Mouse (Mus musculus) megakaryocyte, embryonic 14.5 days (primary cell): ENCODE measurements at regions not wholly inside any gene's neighbourhood (a gene's known extent, or its start where the extent isn't known, plus 50 kb on each side); places are given as distances from the start of the nearest gene placed in this dataset.

Experiments used
- H3K27me3 ChIP-seq: replicated peaks from 2 replicates; pipeline ENCODE3; 2012; ENCODE audit warnings: inconsistent platforms
- H3K36me3 ChIP-seq: replicated peaks from 2 replicates; pipeline ENCODE3; 2012; ENCODE audit warnings: low read length, inconsistent platforms, mixed read lengths
- H3K4me1 ChIP-seq: 2 replicates; pipeline ENCODE4 v1.6.1; 2012; ENCODE audit warnings: inconsistent platforms
- H3K4me3 ChIP-seq: replicated peaks from 2 replicates; pipeline ENCODE3; 2012; ENCODE audit warnings: moderate library complexity, mild to moderate bottlenecking, inconsistent platforms
- H3K9me3 ChIP-seq: 2 replicates; pipeline ENCODE4 v1.6.1; 2012; ENCODE audit warnings: inconsistent platforms
- FLI1 ChIP-seq: IDR thresholded peaks from 2 replicates; pipeline ENCODE4 v1.6.1; 2012; ENCODE audit warnings: low read length, inconsistent platforms, mixed read lengths
- GATA1 ChIP-seq: IDR thresholded peaks from 3 replicates; pipeline ENCODE4 v1.6.1; 2012; ENCODE audit warnings: mixed read lengths, low read length, inconsistent platforms, borderline replicate concordance

- no peak overlapping the region for H3K4me3 ChIP-seq
- no peaks in the 10 kb centered on the region for H3K4me1 ChIP-seq
- H3K27me3 ChIP-seq = no peaks in the 10 kb centered on the region
- H3K9me3 ChIP-seq = peaks cover 67% of the 10 kb centered on the region
- no peak for TF ChIP-seq FLI1
- TF ChIP-seq GATA1 = no peak
- H3K36me3 ChIP-seq = no peaks in the 10 kb centered on the region
Measured at GRCm38 (mm10) chr2:171864376-171864965, 178.8 kb downstream of the Cbln4 start.

GRCm38 (mm10) chr2:171862626-171863025 lies 180.6 kb downstream of the Cbln4 start:
- Histone ChIP-seq H3K4me3 (no peak overlapping the region), H3K9me3 (peaks cover 60% of the 10 kb centered on the region), H3K27me3 (no peaks in the 10 kb centered on the region), H3K36me3 (no peaks in the 10 kb centered on the region), H3K4me1 (no peaks in the 10 kb centered on the region)
- TF ChIP-seq GATA1 = no peak
- no peak for TF ChIP-seq FLI1

- Histone ChIP-seq H3K4me3 (no peak overlapping the region), H3K4me1 (no peaks in the 10 kb centered on the region), H3K27me3 (no peaks in the 10 kb centered on the region), H3K36me3 (no peaks in the 10 kb centered on the region), H3K9me3 (peaks cover 61% of the 10 kb centered on the region)
- no peak for TF ChIP-seq GATA1
- TF ChIP-seq FLI1 = no peak
Measured at GRCm38 (mm10) chr2:171858894-171859293, 184.4 kb downstream of the Cbln4 start.

GRCm38 (mm10) chr2:171856491-171856890 lies 186.8 kb downstream of the Cbln4 start:
- Histone ChIP-seq H3K4me3 (no peak overlapping the region), H3K36me3 (no peaks in the 10 kb centered on the region), H3K9me3 (peaks cover 68% of the 10 kb centered on the region), H3K27me3 (no peaks in the 10 kb centered on the region), H3K4me1 (no peaks in the 10 kb centered on the region)
- no peak for TF ChIP-seq FLI1
- TF ChIP-seq GATA1 = no peak

- Histone ChIP-seq H3K4me3 (no peak overlapping the region), H3K9me3 (peaks cover 74% of the 10 kb centered on the region), H3K27me3 (no peaks in the 10 kb centered on the region), H3K36me3 (no peaks in the 10 kb centered on the region), H3K4me1 (no peaks in the 10 kb centered on the region)
- TF ChIP-seq FLI1 (no peak), GATA1 (no peak)
Measured at GRCm38 (mm10) chr2:171846826-171847492, 196.3 kb downstream of the Cbln4 start.

GRCm38 (mm10) chr2:171840058-171840713 lies 203.1 kb downstream of the Cbln4 start:
- Histone ChIP-seq H3K4me1 (no peaks in the 10 kb centered on the region), H3K9me3 (peaks cover 58% of the 10 kb centered on the region), H3K36me3 (no peaks in the 10 kb centered on the region), H3K4me3 (no peak overlapping the region), H3K27me3 (no peaks in the 10 kb centered on the region)
- TF ChIP-seq FLI1 = no peak
- no peak for TF ChIP-seq GATA1

- Histone ChIP-seq H3K36me3 (no peaks in the 10 kb centered on the region), H3K27me3 (no peaks in the 10 kb centered on the region), H3K4me3 (no peak overlapping the region), H3K4me1 (no peaks in the 10 kb centered on the region), H3K9me3 (peaks cover 67% of the 10 kb centered on the region)
- TF ChIP-seq GATA1 = no peak
- no peak for TF ChIP-seq FLI1
Measured at GRCm38 (mm10) chr2:171822156-171822555, 221.1 kb downstream of the Cbln4 start.

GRCm38 (mm10) chr2:171818504-171818903 lies 224.8 kb downstream of the Cbln4 start:
- Histone ChIP-seq H3K4me1 (no peaks in the 10 kb centered on the region; the same call in 1 of the 2 replicates), H3K27me3 (no peaks in the 10 kb centered on the region), H3K9me3 (peaks cover 55% of the 10 kb centered on the region), H3K36me3 (no peaks in the 10 kb centered on the region), H3K4me3 (no peak overlapping the region)
- no peak for TF ChIP-seq GATA1
- TF ChIP-seq FLI1 = no peak

GRCm38 (mm10) chr2:171816685-171817419 lies 226.4 kb downstream of the Cbln4 start:
- Histone ChIP-seq H3K27me3 (no peaks in the 10 kb centered on the region), H3K9me3 (peaks cover 56% of the 10 kb centered on the region), H3K36me3 (no peaks in the 10 kb centered on the region), H3K4me1 (no peaks in the 10 kb centered on the region; the same call in 1 of the 2 replicates), H3K4me3 (no peak overlapping the region)
- TF ChIP-seq GATA1 (no peak), FLI1 (no peak)
